Mouse (Mus musculus) lung, postnatal 0 days (tissue): ENCODE measurements at regions not wholly inside any gene's neighbourhood (a gene's known extent, or its start where the extent isn't known, plus 50 kb on each side); places are given as distances from the start of the nearest gene placed in this dataset.
A peak's percentile ranks its signal among the peaks of the same experiment; 100 is the strongest.

ENCODE experiments used
- ATAC-seq: fragments of 200-750 bp; cut with Nextera tagmentation; 2 replicates; pipeline ENCODE4 v1.8.0; 2017; ENCODE audit warnings: moderate library complexity
- DNase-seq: peaks from one replicate; pipeline ENCODE4 v3.0.0-alpha.2; 2016; ENCODE audit warnings: low spot score
- H3K27ac ChIP-seq: fragments of 300-500 bp; sonication (generic); 2 replicates; pipeline ENCODE4 v1.5.1; 2014; ENCODE audit warnings: antibody characterized with exemption, mild to moderate bottlenecking, low read length, mixed read lengths
- H3K27me3 ChIP-seq: fragments of 300-500 bp; sonication (generic); replicated peaks from 2 replicates; pipeline ENCODE4 v1.6.1; 2014; ENCODE audit warnings: low read length, mixed read lengths; ENCODE audit not compliant: insufficient read depth
- H3K36me3 ChIP-seq: fragments of 300-500 bp; sonication (generic); 2 replicates; pipeline ENCODE4 v1.6.1; 2014; ENCODE audit warnings: low read length, mixed read lengths; ENCODE audit not compliant: insufficient read depth
- H3K4me1 ChIP-seq: fragments of 300-500 bp; sonication (generic); 2 replicates; pipeline ENCODE4 v1.6.1; 2014; ENCODE audit warnings: antibody characterized with exemption, low read depth, low read length, mixed read lengths; ENCODE audit not compliant: insufficient read depth
- H3K4me2 ChIP-seq: fragments of 300-500 bp; sonication (generic); replicated peaks from 2 replicates; pipeline ENCODE4 v1.6.1; 2014; ENCODE audit warnings: low read depth, mild to moderate bottlenecking, low read length, moderate library complexity, mixed read lengths
- H3K4me3 ChIP-seq: fragments of 300-500 bp; sonication (generic); 2 replicates; pipeline ENCODE4 v1.5.1; 2014; ENCODE audit warnings: low read depth, low read length
- H3K9ac ChIP-seq: fragments of 300-500 bp; sonication (generic); replicated peaks from 2 replicates; pipeline ENCODE4 v1.6.1; 2014; ENCODE audit warnings: low read depth, mild to moderate bottlenecking
- H3K9me3 ChIP-seq: fragments of 300-500 bp; sonication (generic); 2 replicates; pipeline ENCODE4 v1.6.1; 2016; ENCODE audit warnings: low read length, mixed read lengths
- CTCF ChIP-seq: IDR thresholded peaks from 2 replicates; pipeline ENCODE4 v1.5.1; 2016; ENCODE audit warnings: antibody characterized with exemption, mild to moderate bottlenecking
- EP300 ChIP-seq: IDR thresholded peaks from 2 replicates; pipeline ENCODE4 v1.6.1; 2016; ENCODE audit warnings: antibody characterized with exemption, mild to moderate bottlenecking, control low read depth
- WGBS: fragments of 180-500 bp; shearing (Covaris S2); extraction: QIAGEN DNeasy Blood & Tissue Kit; methylation state at CpG from one replicate; pipeline ENCODE4 v1.1.7; 2014; 5-methylcytosine and 5-hydroxymethylcytosine counted together

- H3K9ac ChIP-seq, result no peak overlapping the region
- H3K36me3 ChIP-seq, result no peaks in the 10 kb centered on the region
- no peak overlapping the region for H3K4me2 ChIP-seq
- ATAC-seq (no peak), DNase-seq (no peak)
- no peak overlapping the region for H3K4me3 ChIP-seq
- no peak overlapping the region for H3K27ac ChIP-seq
- no peaks in the 10 kb centered on the region for H3K4me1 ChIP-seq
- TF ChIP-seq CTCF, result no peak
- no peak for TF ChIP-seq EP300
- 38% methylated on average over 8 of the region's 8 CpGs for WGBS
- H3K9me3 ChIP-seq, result no peaks in the 10 kb centered on the region
- no peaks in the 10 kb centered on the region for H3K27me3 ChIP-seq
These were observed 61.8 kb downstream of the Adcyap1 start for GRCm38 (mm10) chr17:93260366-93261205.

- ATAC-seq (no peak), DNase-seq (no peak)
- WGBS, result 36% methylated on average over 1 of the region's 1 CpGs
- no peaks in the 10 kb centered on the region for H3K4me1 ChIP-seq
- H3K27me3 ChIP-seq, result no peaks in the 10 kb centered on the region
- no peak overlapping the region for H3K4me2 ChIP-seq
- no peak for TF ChIP-seq EP300
- TF ChIP-seq CTCF, result no peak
- no peaks in the 10 kb centered on the region for H3K9me3 ChIP-seq
- no peak overlapping the region for H3K9ac ChIP-seq
- no peak overlapping the region for H3K4me3 ChIP-seq
- H3K36me3 ChIP-seq, result no peaks in the 10 kb centered on the region
- no peak overlapping the region for H3K27ac ChIP-seq
These were observed 62.3 kb downstream of the Adcyap1 start for GRCm38 (mm10) chr17:93261206-93261504.

GRCm38 (mm10) chr17:93306121-93306520 lies 107.3 kb downstream of the Adcyap1 start:
- no peaks in the 10 kb centered on the region for H3K9me3 ChIP-seq
- H3K9ac ChIP-seq, result no peak overlapping the region
- ATAC-seq (no peak), DNase-seq (no peak)
- no peaks in the 10 kb centered on the region for H3K4me1 ChIP-seq
- 0% methylated on average over 1 of the region's 1 CpGs for WGBS
- TF ChIP-seq EP300, result no peak
- peak; percentile 47 for TF ChIP-seq CTCF
- no peak overlapping the region for H3K4me3 ChIP-seq
- no peak overlapping the region for H3K4me2 ChIP-seq
- H3K36me3 ChIP-seq, result no peaks in the 10 kb centered on the region
- H3K27ac ChIP-seq, result no peak overlapping the region
- H3K27me3 ChIP-seq, result no peaks in the 10 kb centered on the region

GRCm38 (mm10) chr17:93312139-93312538 lies 113.3 kb downstream of the Adcyap1 start:
- TF ChIP-seq CTCF (no peak), EP300 (no peak)
- H3K4me1 ChIP-seq, result no peaks in the 10 kb centered on the region
- H3K4me3 ChIP-seq, result no peak overlapping the region
- no peak overlapping the region for H3K27ac ChIP-seq
- no peak overlapping the region for H3K4me2 ChIP-seq
- no peaks in the 10 kb centered on the region for H3K9me3 ChIP-seq
- no peak overlapping the region for H3K9ac ChIP-seq
- H3K27me3 ChIP-seq, result no peaks in the 10 kb centered on the region
- DNase-seq, result no peak
- ATAC-seq, result no peak
- H3K36me3 ChIP-seq, result no peaks in the 10 kb centered on the region
- WGBS, result 69% methylated on average over 4 of the region's 4 CpGs

GRCm38 (mm10) chr17:93312640-93313309 lies 114.0 kb downstream of the Adcyap1 start:
- H3K36me3 ChIP-seq, result no peaks in the 10 kb centered on the region

GRCm38 (mm10) chr17:93313310-93313688 lies 114.5 kb downstream of the Adcyap1 start:
- H3K9ac ChIP-seq, result no peak overlapping the region
- H3K4me2 ChIP-seq, result no peak overlapping the region
- H3K36me3 ChIP-seq, result no peaks in the 10 kb centered on the region
- ATAC-seq, result no peak
- WGBS, result 81% methylated on average over 2 of the region's 2 CpGs
- DNase-seq, result no peak
- H3K4me3 ChIP-seq, result no peak overlapping the region
- H3K27ac ChIP-seq, result no peak overlapping the region
- TF ChIP-seq EP300, result no peak
- TF ChIP-seq CTCF, result no peak
- H3K9me3 ChIP-seq, result no peaks in the 10 kb centered on the region
- H3K27me3 ChIP-seq, result no peaks in the 10 kb centered on the region
- H3K4me1 ChIP-seq, result no peaks in the 10 kb centered on the region

More at GRCm38 (mm10) chr17:93312640-93313309, 114.0 kb downstream of the Adcyap1 start:
- no peaks in the 10 kb centered on the region for H3K4me1 ChIP-seq
- H3K4me2 ChIP-seq, result no peak overlapping the region
- TF ChIP-seq EP300 (no peak), CTCF (no peak)
- no peak for DNase-seq
- WGBS, result 72% methylated on average over 3 of the region's 3 CpGs
- no peaks in the 10 kb centered on the region for H3K27me3 ChIP-seq
- ATAC-seq, result no peak
- H3K4me3 ChIP-seq, result no peak overlapping the region
- no peak overlapping the region for H3K27ac ChIP-seq
- no peak overlapping the region for H3K9ac ChIP-seq
- no peaks in the 10 kb centered on the region for H3K9me3 ChIP-seq
